Mouse (Mus musculus): Measurements from ENCODE around the gene Dmac2. TPM values are rescaled to one million over a fixed set of nuclear protein-coding genes. Genes with fewer than 3 reads are reported as not detected.
A peak's percentile ranks its signal among the peaks of the same experiment; 100 is the strongest.

The Dmac2 gene
- polyA plus RNA-seq, 1 experiment from 2014 or later: 56.1 TPM

- no peaks in the 10 kb centered on the region for H3K27me3 ChIP-seq
- H3K36me3 ChIP-seq: no peaks in the 10 kb centered on the region
- ATAC-seq (replicated peaks; ENCODE audit: low FRiP score): no peak
- no peak overlapping the region for H3K9ac ChIP-seq
- H3K4me3 ChIP-seq (replicated peaks): no peak overlapping the region
- WGBS: 76% methylated on average over 3 of the region's 3 CpGs
- no peaks in the 10 kb centered on the region for H3K9me3 ChIP-seq (replicated peaks)
- no peaks in the 10 kb centered on the region for H3K4me1 ChIP-seq
- H3K4me2 ChIP-seq: no peak overlapping the region
- H3K27ac ChIP-seq: no peak overlapping the region
Measured at GRCm38 (mm10) chr7:25593859-25594258, 25.4 kb upstream of the Dmac2 start.

GRCm38 (mm10) chr7:25599663-25600062, 19.6 kb upstream of the Dmac2 start:
- Histone ChIP-seq H3K4me2 (no peak overlapping the region), H3K4me1 (no peaks in the 10 kb centered on the region), H3K36me3 (no peaks in the 10 kb centered on the region), H3K9ac (no peak overlapping the region), H3K27me3 (no peaks in the 10 kb centered on the region), H3K27ac (no peak overlapping the region), H3K4me3 (replicated peaks) (no peak overlapping the region), H3K9me3 (replicated peaks) (no peaks in the 10 kb centered on the region)
- ATAC-seq (replicated peaks; ENCODE audit: low FRiP score): peak; percentile 56; the same call in 1 of the 2 replicates
- WGBS: 13% methylated on average over 10 of the region's 10 CpGs

GRCm38 (mm10) chr7:25600666-25601065, 18.5 kb upstream of the Dmac2 start:
- Histone ChIP-seq H3K36me3 (no peaks in the 10 kb centered on the region), H3K27ac (no peak overlapping the region), H3K9me3 (replicated peaks) (no peaks in the 10 kb centered on the region), H3K9ac (no peak overlapping the region), H3K4me2 (no peak overlapping the region), H3K27me3 (no peaks in the 10 kb centered on the region), H3K4me3 (replicated peaks) (no peak overlapping the region), H3K4me1 (no peaks in the 10 kb centered on the region)
- 89% methylated on average over 11 of the region's 11 CpGs for WGBS
- no peak for ATAC-seq (replicated peaks; ENCODE audit: low FRiP score)

- Histone ChIP-seq H3K36me3 (no peaks in the 10 kb centered on the region), H3K9me3 (replicated peaks) (no peaks in the 10 kb centered on the region), H3K27ac (no peak overlapping the region), H3K4me3 (replicated peaks) (no peak overlapping the region), H3K27me3 (no peaks in the 10 kb centered on the region), H3K9ac (no peak overlapping the region), H3K4me2 (no peak overlapping the region), H3K4me1 (no peaks in the 10 kb centered on the region)
- ATAC-seq (replicated peaks; ENCODE audit: low FRiP score): no peak
- WGBS: 90% methylated on average over 16 of the region's 16 CpGs
Measured at GRCm38 (mm10) chr7:25601346-25601745, 17.9 kb upstream of the Dmac2 start.

GRCm38 (mm10) chr7:25606625-25607063, 12.6 kb upstream of the Dmac2 start:
- ATAC-seq (replicated peaks; ENCODE audit: low FRiP score): no peak
- 84% methylated on average over 4 of the region's 4 CpGs for WGBS
- peaks cover 5% of the 10 kb centered on the region; the same call in 1 of the 2 replicates for H3K27me3 ChIP-seq

GRCm38 (mm10) chr7:25607196-25607595, 12.0 kb upstream of the Dmac2 start:
- no peaks in the 10 kb centered on the region for H3K36me3 ChIP-seq
- no peak overlapping the region for H3K27ac ChIP-seq
- no peaks in the 10 kb centered on the region for H3K4me1 ChIP-seq
- H3K27me3 ChIP-seq: peaks cover 5% of the 10 kb centered on the region; the same call in 1 of the 2 replicates
- H3K4me2 ChIP-seq: no peak overlapping the region
- 71% methylated on average over 2 of the region's 2 CpGs for WGBS
- no peaks in the 10 kb centered on the region for H3K9me3 ChIP-seq (replicated peaks)
- no peak overlapping the region for H3K9ac ChIP-seq
- H3K4me3 ChIP-seq (replicated peaks): no peak overlapping the region
- ATAC-seq (replicated peaks; ENCODE audit: low FRiP score): no peak

More at GRCm38 (mm10) chr7:25606625-25607063, 12.6 kb upstream of the Dmac2 start:
- H3K4me1 ChIP-seq: no peaks in the 10 kb centered on the region
- H3K9me3 ChIP-seq (replicated peaks): no peaks in the 10 kb centered on the region
- no peaks in the 10 kb centered on the region for H3K36me3 ChIP-seq
- no peak overlapping the region for H3K27ac ChIP-seq
- H3K4me3 ChIP-seq (replicated peaks): no peak overlapping the region
- H3K4me2 ChIP-seq: no peak overlapping the region
- no peak overlapping the region for H3K9ac ChIP-seq

- no peak overlapping the region for H3K9ac ChIP-seq
- H3K36me3 ChIP-seq: no peaks in the 10 kb centered on the region
- 39% methylated on average over 6 of the region's 6 CpGs for WGBS
- peaks cover 5% of the 10 kb centered on the region; the same call in 1 of the 2 replicates for H3K27me3 ChIP-seq
- no peaks in the 10 kb centered on the region for H3K9me3 ChIP-seq (replicated peaks)
- no peak overlapping the region for H3K4me3 ChIP-seq (replicated peaks)
- H3K4me1 ChIP-seq: no peaks in the 10 kb centered on the region
- no peak overlapping the region for H3K27ac ChIP-seq
- ATAC-seq (replicated peaks; ENCODE audit: low FRiP score): no peak
- no peak overlapping the region for H3K4me2 ChIP-seq
Measured at GRCm38 (mm10) chr7:25610056-25610455, 9.2 kb upstream of the Dmac2 start.

- Histone ChIP-seq H3K27me3 (peaks cover 5% of the 10 kb centered on the region; the same call in 1 of the 2 replicates), H3K9ac (no peak overlapping the region), H3K4me3 (replicated peaks) (no peak overlapping the region), H3K36me3 (no peaks in the 10 kb centered on the region), H3K9me3 (replicated peaks) (no peaks in the 10 kb centered on the region), H3K27ac (no peak overlapping the region), H3K4me1 (no peaks in the 10 kb centered on the region), H3K4me2 (no peak overlapping the region)
- ATAC-seq (replicated peaks; ENCODE audit: low FRiP score): no peak
- WGBS: 60% methylated on average over 7 of the region's 7 CpGs
Measured at GRCm38 (mm10) chr7:25611501-25611900, 7.7 kb upstream of the Dmac2 start.

- peaks cover 3% of the 10 kb centered on the region; the same call in 1 of the 2 replicates for H3K4me1 ChIP-seq
- no peak overlapping the region for H3K27ac ChIP-seq
- ATAC-seq (replicated peaks; ENCODE audit: low FRiP score): no peak
- H3K4me3 ChIP-seq (replicated peaks): no peak overlapping the region
- H3K9ac ChIP-seq: no peak overlapping the region
- no peaks in the 10 kb centered on the region for H3K36me3 ChIP-seq
- peaks cover 5% of the 10 kb centered on the region; the same call in 1 of the 2 replicates for H3K27me3 ChIP-seq
- 89% methylated on average over 5 of the region's 5 CpGs for WGBS
- H3K4me2 ChIP-seq: no peak overlapping the region
- H3K9me3 ChIP-seq (replicated peaks): no peaks in the 10 kb centered on the region
Measured at GRCm38 (mm10) chr7:25614086-25614485, 5.1 kb upstream of the Dmac2 start.

GRCm38 (mm10) chr7:25614831-25615705, 4.1 kb upstream of the Dmac2 start:
- H3K27ac ChIP-seq: no peak overlapping the region
- no peak overlapping the region for H3K4me3 ChIP-seq (replicated peaks)
- no peaks in the 10 kb centered on the region for H3K9me3 ChIP-seq (replicated peaks)
- no peak overlapping the region for H3K4me2 ChIP-seq
- ATAC-seq (replicated peaks; ENCODE audit: low FRiP score): no peak
- 73% methylated on average over 21 of the region's 21 CpGs for WGBS
- no peaks in the 10 kb centered on the region for H3K36me3 ChIP-seq
- H3K4me1 ChIP-seq: peaks cover 9% of the 10 kb centered on the region
- no peak overlapping the region for H3K9ac ChIP-seq
- no peaks in the 10 kb centered on the region for H3K27me3 ChIP-seq

GRCm38 (mm10) chr7:25615706-25616011, 3.6 kb upstream of the Dmac2 start, which contains the start of gene Erich4:
Gene Erich4 (minus strand): TSS chr7:25615892.
- H3K27ac ChIP-seq: no peak within 1 kb of the TSS
- no peaks in the 10 kb centered on the region for H3K27me3 ChIP-seq
- H3K9ac ChIP-seq: no peak within 1 kb of the TSS
- WGBS: 77% methylated on average over 5 of the region's 5 CpGs
- no peak for ATAC-seq (replicated peaks; ENCODE audit: low FRiP score)
- H3K4me2 ChIP-seq: no peak within 1 kb of the TSS
- H3K9me3 ChIP-seq (replicated peaks): no peaks in the 10 kb centered on the region
- H3K36me3 ChIP-seq: peaks cover under 1% of the 10 kb centered on the region; the same call in 1 of the 2 replicates
- H3K4me1 ChIP-seq: peaks cover 10% of the 10 kb centered on the region
- no peak within 1 kb of the TSS for H3K4me3 ChIP-seq (replicated peaks)

- peaks cover 20% of the 10 kb centered on the region for H3K36me3 ChIP-seq
- H3K9ac ChIP-seq: no peak overlapping the region
- H3K4me3 ChIP-seq (replicated peaks): no peak overlapping the region
- H3K4me2 ChIP-seq: no peak overlapping the region
- 84% methylated on average over 10 of the region's 10 CpGs for WGBS
- H3K9me3 ChIP-seq (replicated peaks): no peaks in the 10 kb centered on the region
- ATAC-seq (replicated peaks; ENCODE audit: low FRiP score): no peak
- H3K27ac ChIP-seq: no peak overlapping the region
- H3K4me1 ChIP-seq: peaks cover 10% of the 10 kb centered on the region
- no peaks in the 10 kb centered on the region for H3K27me3 ChIP-seq
Measured at GRCm38 (mm10) chr7:25617376-25618160, 1.6 kb upstream of the Dmac2 start.

Measured in kidney, embryonic 15.5 days (tissue).